Mouse (Mus musculus): ENCODE data around the gene Gm5134.

The Gm5134 gene

GRCm38 (mm10) chr10:76033119-76033455, 78.8 kb downstream of the Gm5134 start:
- no peak for DNase-seq (ENCODE audit: low spot score in 2 of 2)

- no peak for DNase-seq (ENCODE audit: low spot score in 2 of 2)
These were observed 79.8 kb downstream of the Gm5134 start for GRCm38 (mm10) chr10:76034001-76034600.

GRCm38 (mm10) chr10:76035277-76035676, 81.0 kb downstream of the Gm5134 start:
- DNase-seq (ENCODE audit: low spot score in 2 of 2): no peak

- no peak for DNase-seq (ENCODE audit: low spot score in 2 of 2)
These were observed 82.6 kb downstream of the Gm5134 start for GRCm38 (mm10) chr10:76036962-76037361.

GRCm38 (mm10) chr10:76045343-76045742, 91.0 kb downstream of the Gm5134 start:
- no peak for DNase-seq (ENCODE audit: low spot score in 2 of 2)

GRCm38 (mm10) chr10:76046754-76047153, 92.4 kb downstream of the Gm5134 start:
- no peak for DNase-seq (ENCODE audit: low spot score in 2 of 2)

GRCm38 (mm10) chr10:76047182-76047869, 93.0 kb downstream of the Gm5134 start:
- no peak for DNase-seq (ENCODE audit: low spot score in 2 of 2)

GRCm38 (mm10) chr10:76048967-76049366, 94.7 kb downstream of the Gm5134 start:
- DNase-seq (ENCODE audit: low spot score in 2 of 2): no peak

GRCm38 (mm10) chr10:76051860-76052259, 97.5 kb downstream of the Gm5134 start:
- DNase-seq (ENCODE audit: low spot score in 2 of 2): no peak

All from heart, adult 9 months (tissue).